Mouse (Mus musculus) spleen, adult 18-20 months (tissue): Measurements from ENCODE around the gene Ate1.
"Not testable (repeated sequence)": the region's sequence is repeated elsewhere in the genome, so short reads cannot be mapped to it uniquely, and the experiment has no call there.

ENCODE experiments used
- DNase-seq, 2 experiments: peaks; one replicate each; pipeline ENCODE4 v3.0.0; 2022; ENCODE audit warnings: mixed read lengths in 2 of 2

Gene Ate1

GRCm38 (mm10) chr7:130520812-130521422 is 748 bp upstream of the Ate1 start:
- no peak for DNase-seq

DNA sequence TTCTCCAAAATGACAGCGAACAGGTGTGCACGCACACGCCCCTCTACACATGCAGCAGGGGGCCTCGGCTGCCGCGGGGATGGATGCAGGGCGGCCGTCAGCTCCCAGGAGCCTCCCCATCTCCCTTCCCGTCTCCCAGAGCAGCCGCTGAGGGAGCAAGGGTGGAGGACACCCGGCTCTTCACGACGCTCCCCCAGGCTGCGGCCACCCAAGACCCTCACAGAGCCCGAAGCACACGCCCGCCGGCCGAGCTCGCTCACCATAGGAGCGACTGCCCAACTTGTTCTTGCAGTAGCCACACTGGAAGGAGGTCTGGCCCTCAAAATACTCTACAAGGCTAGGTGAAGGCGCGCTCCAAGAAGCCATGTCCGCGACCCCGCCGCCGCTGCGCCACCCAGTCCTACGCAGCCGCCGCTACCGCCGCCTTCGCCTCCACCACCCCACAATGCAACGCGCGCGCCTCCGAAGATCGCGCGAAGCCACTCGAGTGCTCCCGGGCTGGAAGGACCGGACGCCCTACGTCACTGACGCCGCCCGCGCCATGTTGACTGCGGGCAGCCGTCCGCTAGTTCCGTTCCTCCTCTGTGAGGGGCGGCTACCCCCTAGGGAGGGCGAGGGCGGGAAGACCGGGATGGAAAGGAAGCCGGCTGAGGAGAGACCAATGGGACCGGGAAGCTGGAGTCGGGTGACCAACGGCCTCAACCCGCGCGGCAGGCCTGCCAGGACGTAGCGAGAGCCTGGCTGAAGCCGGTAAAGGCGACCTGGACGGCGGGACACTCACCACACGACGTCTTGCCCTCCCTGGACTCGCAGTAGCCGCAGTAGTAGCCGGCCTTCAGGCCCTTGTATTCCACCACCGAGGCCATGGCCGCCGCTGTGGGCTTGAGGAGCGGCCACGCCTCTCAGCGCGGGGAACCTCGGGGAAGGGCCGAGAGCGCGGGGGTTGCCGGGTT is 797 bp downstream of the Ate1 start:
- DNase-seq: peak; percentile 91 to 96

DNA sequence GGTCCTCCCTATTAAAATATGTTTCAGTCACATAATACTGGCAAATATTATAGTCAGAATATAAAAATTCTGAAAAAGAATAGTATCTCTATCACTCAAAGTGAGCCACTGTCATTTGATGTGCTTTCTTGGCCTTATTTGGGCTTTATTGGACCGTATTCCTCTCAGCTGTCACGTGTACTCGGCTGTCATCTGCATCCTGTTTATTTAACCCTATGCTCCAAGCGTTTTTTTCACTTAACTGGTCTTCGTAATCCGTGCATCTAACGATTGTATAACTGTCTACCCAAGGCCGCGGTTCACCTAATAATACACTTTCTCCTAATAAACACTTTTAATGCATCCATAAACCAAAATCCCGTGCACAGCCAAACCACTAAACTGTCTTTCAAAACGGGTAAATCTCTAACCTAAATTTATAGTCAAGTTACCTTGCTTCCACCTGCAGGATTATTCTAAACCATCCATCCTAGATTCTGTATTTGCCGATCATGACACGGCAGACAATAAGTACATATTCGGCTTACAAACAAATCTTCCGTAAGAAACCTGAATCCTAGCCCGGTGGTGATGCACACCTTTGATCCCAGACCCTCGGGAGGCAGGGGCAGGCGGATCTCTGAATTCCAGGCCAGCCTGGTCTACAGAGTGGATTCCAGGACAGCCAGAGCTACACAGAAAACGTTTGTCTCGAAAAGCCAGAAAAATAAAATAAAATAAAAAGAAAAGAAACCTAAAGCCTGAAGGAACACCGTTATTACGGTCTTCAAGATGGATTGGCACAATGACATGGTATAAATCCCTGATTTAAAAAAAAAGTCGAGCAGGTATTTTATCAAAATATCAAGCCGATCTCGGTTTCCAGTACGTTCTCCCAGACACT is 1.7 kb downstream of the Ate1 start:
- no peak for DNase-seq

- no peak for DNase-seq
These were observed 9.9 kb downstream of the Ate1 start for GRCm38 (mm10) chr7:130510243-130510642.

DNA sequence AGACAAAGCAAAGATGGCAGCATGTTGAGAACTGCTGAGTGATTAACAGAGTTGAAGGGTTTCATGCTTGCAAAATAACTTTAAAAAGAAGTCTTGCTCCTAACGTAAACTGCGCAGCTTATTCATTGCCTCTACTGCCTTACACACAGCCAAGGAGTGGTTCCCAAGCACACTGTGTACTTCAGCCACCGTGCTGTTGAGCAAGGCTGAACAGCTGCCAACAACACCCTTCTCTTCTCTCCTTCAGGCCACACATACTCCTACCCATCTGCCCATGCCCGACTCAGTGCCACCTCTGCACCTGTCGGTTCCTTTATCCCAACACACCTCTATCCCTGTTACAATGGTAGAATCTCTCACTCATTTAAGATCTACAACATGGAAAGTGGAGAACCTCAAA is 17.2 kb downstream of the Ate1 start:
- DNase-seq: no peak

DNA sequence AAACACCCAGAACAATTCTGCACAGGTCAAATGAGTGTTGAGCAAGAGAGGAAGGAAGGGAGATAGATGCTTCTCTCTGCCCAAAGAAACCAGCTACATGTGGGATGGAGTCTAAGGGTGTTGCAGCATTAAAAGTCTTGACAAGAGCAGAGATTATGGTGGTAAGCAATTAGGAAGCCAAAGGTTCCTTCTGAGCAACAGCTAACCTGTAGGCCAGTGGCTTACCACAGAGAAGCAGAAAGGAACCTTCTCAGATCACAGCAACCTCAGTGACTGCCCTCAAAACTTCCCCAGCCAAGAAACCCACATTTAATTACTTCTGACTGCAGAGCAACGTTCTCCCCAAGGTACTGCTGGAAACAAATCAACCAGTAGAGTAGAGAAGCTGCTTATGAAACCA is 18.7 kb downstream of the Ate1 start:
- DNase-seq: no peak

DNA sequence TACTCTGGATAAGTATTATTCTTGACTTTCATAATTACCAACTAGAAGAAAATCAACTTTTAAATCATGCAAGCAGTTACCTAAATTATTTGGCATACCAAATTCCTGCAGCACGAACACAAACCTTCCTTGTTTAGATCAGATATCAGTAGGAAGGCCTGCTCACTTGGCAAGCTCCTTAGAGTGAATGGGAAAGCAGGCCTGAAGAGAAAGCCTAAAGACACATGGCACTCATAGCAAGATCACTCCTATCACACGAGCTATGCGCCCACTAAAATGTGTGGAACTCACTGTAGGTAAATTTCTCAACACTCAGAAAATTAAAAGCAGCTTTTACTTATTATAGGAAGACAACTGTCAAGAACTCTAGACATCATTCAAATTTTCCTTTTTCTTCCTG is 26.8 kb downstream of the Ate1 start:
- DNase-seq: no peak

DNA sequence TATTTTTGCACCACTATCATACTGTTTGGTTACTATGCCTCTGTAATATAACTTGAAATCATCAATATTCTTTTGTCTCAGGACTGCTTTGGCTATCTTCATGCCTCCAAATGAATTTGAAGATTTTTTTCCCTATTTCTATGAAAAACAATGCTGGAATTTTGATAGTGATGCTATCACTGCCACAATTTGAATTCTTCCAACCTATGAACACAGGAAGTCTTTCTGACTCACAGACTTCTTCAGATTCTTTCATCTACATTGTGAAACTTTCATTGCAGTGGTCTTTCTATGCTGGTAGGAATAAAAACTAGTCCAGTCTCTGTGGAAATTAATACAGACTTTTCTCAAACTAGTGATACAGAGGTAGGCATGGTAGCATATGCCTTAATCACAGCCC is 28.1 kb downstream of the Ate1 start:
- no peak for DNase-seq

DNA sequence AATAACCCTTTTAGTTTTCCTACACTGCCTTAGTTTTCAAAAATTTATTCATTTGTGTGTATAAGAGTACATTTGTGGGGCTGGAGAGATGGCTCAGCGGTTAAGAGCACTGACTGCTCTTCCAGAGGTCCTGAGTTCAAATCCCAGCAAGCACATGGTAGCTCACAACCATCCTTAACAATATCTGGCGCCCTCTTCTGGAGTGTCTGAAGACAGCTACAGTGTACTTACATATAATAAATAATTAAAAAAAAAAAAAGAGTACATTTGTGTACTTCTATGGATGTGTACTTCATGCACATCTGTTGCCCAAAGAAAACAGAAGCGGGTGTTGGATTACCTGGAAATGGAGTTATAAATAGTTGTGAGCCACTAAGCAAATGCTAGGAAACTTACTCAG is 41.2 kb downstream of the Ate1 start:
- not testable (repeated sequence) for DNase-seq

DNA sequence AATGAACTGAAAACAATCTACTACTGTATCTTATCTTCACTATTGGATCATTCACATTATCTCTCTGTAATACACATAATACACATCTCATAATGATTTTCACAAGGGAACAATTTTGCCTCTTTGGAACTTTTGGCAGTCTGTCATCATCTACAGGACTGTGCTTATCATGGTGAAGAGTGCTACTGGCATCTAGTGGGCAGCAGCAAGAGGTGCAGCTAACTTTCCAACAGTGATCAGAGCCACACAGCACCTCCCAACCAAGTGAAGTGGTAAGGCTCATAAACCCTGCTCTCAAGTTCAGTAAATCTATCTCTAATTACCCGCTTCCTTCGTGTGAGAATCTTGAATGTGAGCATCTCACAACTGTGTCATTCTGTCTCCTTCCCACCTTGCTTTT is 44.2 kb downstream of the Ate1 start:
- peak in 1 of 2 experiments; percentile 19 for DNase-seq

DNA sequence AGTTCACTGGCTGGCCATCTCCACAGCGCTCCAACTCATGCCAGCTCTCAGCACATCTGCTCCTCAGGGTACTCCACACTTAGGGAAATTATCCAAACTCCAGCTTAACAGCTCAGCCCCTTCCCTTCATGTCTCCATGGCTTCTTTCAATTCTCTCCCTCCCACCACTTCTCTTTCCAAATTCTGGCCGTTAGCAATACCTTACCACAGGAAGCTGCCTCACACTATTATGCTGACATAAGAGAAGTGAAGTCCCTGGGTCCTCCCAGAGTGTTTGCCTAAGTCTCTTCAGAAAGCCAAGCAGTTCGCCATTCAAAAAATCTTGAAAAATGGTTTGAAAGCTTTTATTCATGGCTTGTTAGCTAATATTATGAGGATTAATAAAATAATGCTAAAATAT is 46.3 kb downstream of the Ate1 start:
- DNase-seq: no peak

DNA sequence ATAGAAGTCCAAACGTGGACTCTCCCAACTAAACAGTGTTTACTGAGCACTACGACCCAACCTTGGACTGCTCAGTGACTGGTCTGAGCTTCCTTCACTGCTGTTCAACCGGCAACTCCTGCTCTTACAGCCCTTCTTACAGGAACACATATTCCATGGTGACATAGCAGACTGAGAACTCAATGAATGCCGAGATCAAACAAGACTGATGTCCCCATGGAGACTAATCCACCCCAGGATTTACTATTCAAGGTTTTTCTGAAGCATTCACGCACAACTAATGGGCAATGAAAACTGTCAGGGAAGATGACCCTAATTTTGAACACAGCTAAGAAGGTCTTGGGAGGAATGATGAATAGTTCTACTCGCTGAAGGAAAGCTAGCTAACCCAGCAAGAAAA is 47.5 kb downstream of the Ate1 start:
- DNase-seq: no peak

DNA sequence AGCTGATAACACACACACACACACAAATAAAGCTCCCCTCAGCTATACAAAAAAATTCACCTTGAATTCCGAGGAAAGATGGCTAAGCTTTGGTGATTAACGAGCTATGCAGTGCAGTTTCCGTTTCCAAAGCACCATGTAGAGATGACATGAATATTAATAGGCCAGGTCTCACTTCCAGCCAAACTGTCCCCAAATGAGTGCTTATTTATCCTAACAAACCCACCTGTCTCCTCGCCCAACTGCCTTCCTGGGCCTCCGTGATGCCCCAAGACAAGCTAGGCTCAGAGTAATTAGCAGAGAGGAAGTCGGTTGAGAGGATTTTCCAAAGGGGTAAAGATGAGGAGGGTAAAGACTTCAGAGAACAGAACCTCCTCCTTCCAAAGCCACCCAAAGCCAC is 49.1 kb downstream of the Ate1 start:
- no peak for DNase-seq

GRCm38 (mm10) chr7:130455587-130456246 is 64.5 kb downstream of the Ate1 start:
- DNase-seq: no peak

GRCm38 (mm10) chr7:130454226-130454625 is 65.9 kb downstream of the Ate1 start:
- DNase-seq: no peak

GRCm38 (mm10) chr7:130435776-130436175 is 84.4 kb downstream of the Ate1 start:
- DNase-seq: no peak

DNA sequence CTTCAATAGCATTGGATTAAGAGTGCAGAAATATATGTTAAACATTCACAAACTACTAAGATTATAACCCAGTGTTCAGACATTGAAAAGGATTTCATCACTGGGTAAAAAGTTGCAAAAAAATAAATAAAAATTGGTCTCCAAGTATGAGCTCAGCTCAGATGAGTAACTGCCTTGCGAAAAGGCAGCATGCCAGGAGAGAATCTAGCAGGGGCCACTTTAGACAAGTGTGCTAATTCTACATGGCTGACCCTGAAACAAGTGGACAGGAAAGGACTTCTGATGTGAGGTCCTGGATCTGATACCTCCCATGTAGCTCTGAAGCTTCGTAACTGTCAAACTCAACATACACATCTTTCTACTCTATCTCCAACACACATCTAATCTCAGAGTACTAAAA is 88.0 kb downstream of the Ate1 start:
- no peak for DNase-seq

DNA sequence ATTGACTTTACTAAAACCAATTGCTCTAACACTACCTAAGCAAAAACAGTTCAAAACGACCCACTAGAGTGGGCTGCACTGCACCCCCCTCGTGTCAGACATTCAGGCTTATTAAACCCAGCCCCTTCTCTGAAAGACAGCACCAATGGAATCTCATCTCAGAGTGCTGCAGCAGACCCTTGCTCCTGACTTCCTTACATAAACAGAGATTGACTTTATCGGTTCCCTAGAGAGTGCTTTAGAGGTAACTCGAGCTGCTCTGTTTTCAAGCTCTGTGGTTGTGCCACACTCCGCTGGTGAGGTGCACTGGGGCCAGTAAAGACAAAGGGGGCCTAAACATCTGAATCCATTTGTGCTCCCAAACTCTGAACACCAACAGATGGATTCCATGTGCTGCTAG is 93.6 kb downstream of the Ate1 start:
- no peak for DNase-seq

- no peak for DNase-seq
These were observed 94.2 kb downstream of the Ate1 start for GRCm38 (mm10) chr7:130425991-130426390.

DNA sequence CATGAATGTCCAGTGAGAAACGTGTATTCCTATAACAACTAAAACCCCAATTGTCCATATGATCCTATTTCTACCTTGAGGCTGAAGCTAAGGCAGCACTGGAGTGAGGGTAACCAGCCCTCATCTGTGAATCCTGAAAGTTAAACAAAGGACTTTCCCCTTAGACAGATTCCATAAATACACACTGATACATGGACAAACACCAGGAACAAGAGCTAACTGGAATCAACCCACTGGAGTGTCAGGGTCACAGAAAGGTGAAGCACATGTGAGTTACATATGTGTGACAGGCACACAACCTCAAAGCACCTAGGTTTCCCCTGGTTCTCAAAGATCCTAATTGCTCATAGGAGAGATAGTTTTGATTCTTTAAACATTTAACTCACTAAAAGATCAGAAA is 100.2 kb downstream of the Ate1 start:
- DNase-seq: no peak

DNA sequence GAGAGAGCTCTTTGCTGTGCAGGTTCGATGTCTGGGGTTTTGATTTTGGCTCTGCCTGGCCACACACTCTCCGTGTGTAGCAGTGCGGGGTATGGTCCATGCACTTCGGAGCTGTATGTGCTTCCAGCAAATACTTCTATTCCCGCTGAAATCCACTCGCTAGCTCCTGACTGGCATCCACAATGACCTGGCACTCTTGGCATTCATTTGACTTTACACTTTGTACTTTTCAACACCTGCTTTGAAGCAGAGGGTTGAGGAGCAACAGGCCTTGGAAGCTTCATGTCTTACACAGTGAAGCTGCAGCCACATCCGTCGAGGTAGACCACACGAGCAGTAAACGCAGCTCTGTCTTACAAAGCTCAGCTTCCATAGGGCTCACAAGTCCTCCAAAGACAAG is 112.5 kb downstream of the Ate1 start:
- DNase-seq: no peak

DNA sequence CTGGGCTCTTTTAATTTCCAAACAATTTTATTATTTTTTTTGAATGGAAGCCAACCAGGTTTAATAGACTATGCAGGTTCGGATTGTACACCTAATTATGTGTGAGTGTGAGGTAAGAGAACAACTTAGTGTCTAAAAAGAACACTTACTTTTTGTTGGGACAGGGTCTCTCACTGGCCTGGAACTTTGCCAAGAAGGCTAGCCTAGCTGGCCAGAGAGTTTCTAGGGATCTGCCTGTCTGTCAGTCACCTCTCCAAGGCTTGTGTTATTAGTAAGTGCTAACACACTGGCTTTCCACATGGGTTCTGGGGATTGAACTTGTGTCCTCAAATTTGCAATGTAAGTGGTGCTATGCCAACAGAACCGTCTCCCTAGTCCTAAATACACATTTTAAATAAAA is 116.8 kb downstream of the Ate1 start:
- DNase-seq: no peak

- no peak for DNase-seq
These were observed 125.5 kb downstream of the Ate1 start for GRCm38 (mm10) chr7:130394697-130395096.
